Mouse (Mus musculus): ENCODE data around the gene Tbc1d10a. TPM values are rescaled to one million over a fixed set of nuclear protein-coding genes. Genes with fewer than 3 reads are reported as not detected.

Gene Tbc1d10a
- polyA plus RNA-seq, 1 experiment from 2014 or later: 34.0 TPM

DNA sequence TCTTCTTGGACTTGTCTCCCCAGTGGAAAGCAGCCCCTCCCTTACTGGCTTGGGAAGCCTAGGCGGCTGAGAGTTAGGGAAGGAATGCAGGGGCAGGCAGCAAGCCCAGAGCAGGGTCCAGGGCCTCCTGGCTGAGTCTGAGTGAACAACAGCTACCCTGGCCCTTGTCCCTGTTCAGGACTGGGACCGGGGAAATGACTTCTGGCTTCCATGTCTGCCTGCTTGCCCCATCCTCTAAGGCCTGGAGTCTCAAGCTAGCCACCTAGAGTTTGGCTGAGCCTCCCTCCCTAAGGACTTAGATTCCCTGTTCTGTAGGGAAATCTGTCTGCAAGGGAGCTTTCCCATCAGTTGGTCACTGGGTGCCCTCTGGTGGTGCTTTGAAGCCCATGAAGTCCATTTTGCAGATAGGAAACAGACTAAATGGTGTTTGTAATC is 32.7 kb downstream of the Tbc1d10a start:
- 17% methylated on average over 2 of the region's 2 CpGs for WGBS
- no peak for ATAC-seq
- no peaks in the 10 kb centered on the region for H3K27me3 ChIP-seq (replicated peaks; ENCODE audit: control insufficient read depth, insufficient read depth, low read length)

DNA sequence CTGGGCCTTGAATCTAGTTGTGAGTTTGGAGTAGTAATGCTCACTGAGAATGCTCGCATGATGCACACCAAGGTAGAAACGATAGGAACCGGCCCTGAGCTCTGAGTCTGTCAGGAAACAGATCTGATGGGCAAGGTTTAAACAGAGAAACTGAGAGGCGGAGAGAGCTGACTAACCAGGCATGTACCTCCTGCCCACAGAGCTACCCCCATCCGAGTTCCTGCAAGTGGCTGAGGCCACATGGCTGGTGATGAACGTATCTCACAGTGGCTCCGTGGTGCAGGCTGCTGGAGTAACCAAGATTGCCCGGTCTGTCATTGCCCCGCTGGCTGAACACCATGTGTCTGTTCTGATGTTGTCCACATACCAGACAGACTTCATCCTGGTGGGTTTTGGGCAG is 33.3 kb downstream of the Tbc1d10a start:
- peaks cover 9% of the 10 kb centered on the region; the same call in 1 of the 2 replicates for H3K4me1 ChIP-seq (ENCODE audit: control insufficient read depth, insufficient read depth, low read length)
- H3K4me3 ChIP-seq (ENCODE audit: low read length): no peak overlapping the region
- no peaks in the 10 kb centered on the region for H3K9me3 ChIP-seq (ENCODE audit: control insufficient read depth, low read length)
- 62% methylated on average over 9 of the region's 9 CpGs for WGBS
- H3K27me3 ChIP-seq (replicated peaks; ENCODE audit: control insufficient read depth, insufficient read depth, low read length): no peaks in the 10 kb centered on the region
- H3K36me3 ChIP-seq (ENCODE audit: control insufficient read depth, insufficient read depth, low read length): 0 out of 2 replicates have a peak, but pooled peaks cover 3% of the 10 kb centered on the region
- no peak overlapping the region for H3K27ac ChIP-seq (ENCODE audit: low read length)
- no peak overlapping the region for H3K4me2 ChIP-seq (ENCODE audit: low read depth, low read length)
- no peak for ATAC-seq
- H3K9ac ChIP-seq (ENCODE audit: low read depth, low read length): no peak overlapping the region

More for the DNA sequence above, 32.7 kb downstream of the Tbc1d10a start:
- no peak overlapping the region for H3K4me2 ChIP-seq (ENCODE audit: low read depth, low read length)
- no peaks in the 10 kb centered on the region for H3K9me3 ChIP-seq (ENCODE audit: control insufficient read depth, low read length)
- peaks cover 9% of the 10 kb centered on the region; the same call in 1 of the 2 replicates for H3K4me1 ChIP-seq (ENCODE audit: control insufficient read depth, insufficient read depth, low read length)
- H3K27ac ChIP-seq (ENCODE audit: low read length): no peak overlapping the region
- peaks cover 9% of the 10 kb centered on the region; the same call in 1 of the 2 replicates for H3K36me3 ChIP-seq (ENCODE audit: control insufficient read depth, insufficient read depth, low read length)
- H3K9ac ChIP-seq (ENCODE audit: low read depth, low read length): no peak overlapping the region
- no peak overlapping the region for H3K4me3 ChIP-seq (ENCODE audit: low read length)

DNA sequence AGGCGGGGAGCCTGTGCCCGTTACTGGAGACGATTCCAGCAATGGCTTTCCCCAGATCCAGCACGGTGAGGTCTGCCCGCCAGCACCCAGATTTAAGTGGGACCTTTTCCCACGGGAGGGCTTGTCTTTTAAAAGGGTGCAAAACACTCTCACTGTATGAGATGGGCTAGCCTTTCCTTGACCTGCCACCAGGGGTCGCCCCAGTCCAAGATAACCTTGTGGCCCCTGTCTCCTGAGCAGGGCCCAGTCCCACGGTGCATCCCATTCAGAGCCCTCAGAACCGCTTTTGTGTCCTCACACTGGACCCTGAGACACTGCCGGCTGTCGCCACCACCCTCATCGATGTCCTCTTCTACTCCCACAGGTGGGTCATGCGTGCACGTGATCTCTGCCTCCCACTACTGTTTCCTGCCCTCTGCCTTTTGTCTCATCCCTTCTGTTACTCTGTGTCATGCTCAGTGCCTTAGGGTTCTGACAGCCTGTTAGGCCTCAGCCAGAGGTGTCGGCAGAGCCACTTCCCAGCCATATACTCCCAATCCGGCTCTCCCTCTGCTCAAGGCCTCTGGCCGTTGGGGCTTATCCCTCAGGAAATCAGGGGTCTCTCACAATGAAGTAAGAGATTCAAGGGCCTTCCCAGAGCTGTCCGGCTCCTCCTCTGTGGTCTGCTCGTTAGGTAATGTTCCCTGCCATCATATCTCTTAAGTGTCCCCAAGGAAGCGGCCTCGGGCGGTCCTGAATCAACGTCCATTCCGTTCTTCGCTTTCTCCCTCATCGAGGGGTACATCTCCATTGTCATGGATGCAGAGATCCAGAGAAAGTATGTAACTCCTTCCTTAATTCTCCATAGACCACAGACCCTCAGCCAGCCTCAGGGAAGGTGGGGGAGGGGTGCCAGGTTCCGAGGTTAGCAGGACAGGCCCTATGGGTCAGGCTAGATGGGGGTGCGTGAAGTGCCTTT is 34.1 kb downstream of the Tbc1d10a start:
- Histone ChIP-seq H3K9ac (ENCODE audit: low read depth, low read length) (no peak overlapping the region), H3K36me3 (ENCODE audit: control insufficient read depth, insufficient read depth, low read length) (no peaks in the 10 kb centered on the region), H3K4me1 (ENCODE audit: control insufficient read depth, insufficient read depth, low read length) (peaks cover 9% of the 10 kb centered on the region; the same call in 1 of the 2 replicates), H3K9me3 (ENCODE audit: control insufficient read depth, low read length) (no peaks in the 10 kb centered on the region), H3K27me3 (replicated peaks; ENCODE audit: control insufficient read depth, insufficient read depth, low read length) (no peaks in the 10 kb centered on the region), H3K4me2 (ENCODE audit: low read depth, low read length) (no peak overlapping the region), H3K27ac (ENCODE audit: low read length) (no peak overlapping the region), H3K4me3 (ENCODE audit: low read length) (no peak overlapping the region)
- peak; percentile 17; the same call in 1 of the 2 replicates for ATAC-seq
- 55% methylated on average over 28 of the region's 28 CpGs for WGBS

DNA sequence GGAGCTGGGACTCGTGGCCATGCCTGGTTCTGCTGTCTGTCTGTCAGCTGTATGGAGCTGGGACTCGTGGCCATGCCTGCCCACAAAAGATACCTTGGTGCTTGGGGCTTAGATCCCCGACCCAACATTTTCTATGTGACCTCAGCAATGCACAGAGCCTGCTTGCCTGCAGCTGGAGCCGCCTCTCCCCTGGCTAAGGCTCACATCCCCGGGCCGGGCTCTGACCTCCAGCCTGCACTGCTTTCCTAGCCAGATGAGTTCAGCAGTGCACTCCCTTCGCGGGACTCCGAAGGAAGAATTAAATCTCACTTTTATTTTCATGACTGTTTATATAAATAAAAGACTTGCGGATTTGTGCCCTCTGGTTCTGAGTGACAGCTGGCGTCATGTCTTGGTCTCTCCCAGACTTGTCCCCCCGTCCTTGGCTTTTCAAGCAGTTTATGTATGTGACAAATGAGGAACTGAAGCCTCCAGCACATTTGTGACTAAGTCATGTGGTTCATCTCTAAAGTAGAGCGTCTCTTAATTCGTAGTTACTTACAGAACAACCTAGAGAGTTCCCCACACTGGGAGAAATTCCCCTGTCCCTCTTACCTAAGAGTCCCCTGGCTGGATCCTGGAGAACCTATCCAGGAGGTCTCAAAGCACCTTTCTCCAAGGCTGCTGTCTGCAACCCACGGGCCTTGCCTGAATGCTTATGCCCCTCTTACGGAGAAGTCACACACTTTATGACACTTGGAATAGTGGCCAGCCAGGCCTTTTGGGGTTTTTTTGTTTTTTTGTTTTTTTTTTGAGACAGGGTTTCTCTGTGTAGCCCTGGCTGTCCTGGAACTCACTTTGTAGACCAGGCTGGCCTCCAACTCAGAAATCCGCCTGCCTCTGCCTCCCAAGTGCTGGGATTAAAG is 35.7 kb downstream of the Tbc1d10a start:
- Histone ChIP-seq H3K27me3 (replicated peaks; ENCODE audit: control insufficient read depth, insufficient read depth, low read length) (no peaks in the 10 kb centered on the region), H3K4me1 (ENCODE audit: control insufficient read depth, insufficient read depth, low read length) (peaks cover 5% of the 10 kb centered on the region; the same call in 1 of the 2 replicates), H3K4me3 (ENCODE audit: low read length) (no peak overlapping the region), H3K36me3 (ENCODE audit: control insufficient read depth, insufficient read depth, low read length) (no peaks in the 10 kb centered on the region), H3K27ac (ENCODE audit: low read length) (no peak overlapping the region), H3K4me2 (ENCODE audit: low read depth, low read length) (no peak overlapping the region), H3K9me3 (ENCODE audit: control insufficient read depth, low read length) (no peaks in the 10 kb centered on the region), H3K9ac (ENCODE audit: low read depth, low read length) (no peak overlapping the region)
- 70% methylated on average over 17 of the region's 17 CpGs for WGBS
- no peak for ATAC-seq

DNA sequence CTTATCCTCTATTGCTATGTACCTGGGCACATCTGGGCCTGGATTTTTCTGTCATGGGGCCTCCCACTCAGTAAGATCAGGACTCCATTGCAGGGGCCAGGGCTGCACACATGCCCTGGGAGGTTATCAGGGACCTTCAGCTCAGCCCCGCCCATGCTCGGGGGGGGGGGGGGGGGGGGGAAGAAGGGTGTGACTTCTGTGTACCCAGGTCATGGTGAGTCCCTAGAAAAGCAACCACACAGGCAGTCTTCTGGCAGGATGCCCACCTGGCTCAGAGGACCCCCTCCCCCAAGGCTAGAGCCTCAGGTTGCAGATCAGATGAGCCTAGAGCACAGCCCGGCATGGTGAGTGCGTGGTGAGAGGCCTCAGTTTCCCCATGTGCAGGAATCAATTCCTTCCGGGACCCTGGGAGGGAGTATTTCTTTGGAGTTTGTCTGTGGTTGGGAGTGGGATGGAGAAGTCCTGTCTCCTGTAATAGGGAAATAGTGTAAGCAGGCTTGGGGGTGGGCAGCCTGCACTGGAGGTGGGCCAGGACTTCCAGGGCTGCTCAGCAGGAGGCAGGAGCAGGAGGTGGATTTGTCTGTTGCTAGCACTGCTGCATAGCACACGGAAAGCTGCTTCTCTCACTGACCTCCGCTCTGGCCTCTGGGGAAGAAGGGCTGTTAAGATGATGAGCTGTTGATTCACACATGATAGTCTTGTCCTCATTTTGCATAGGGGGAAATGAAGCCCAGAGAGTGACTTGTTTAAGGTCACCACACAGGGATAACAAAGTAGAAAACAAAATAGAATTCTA is 37.0 kb downstream of the Tbc1d10a start:
- peaks cover 5% of the 10 kb centered on the region; the same call in 1 of the 2 replicates for H3K4me1 ChIP-seq (ENCODE audit: control insufficient read depth, insufficient read depth, low read length)
- H3K9ac ChIP-seq (ENCODE audit: low read depth, low read length): no peak overlapping the region
- WGBS: 32% methylated on average over 7 of the region's 7 CpGs
- no peak overlapping the region for H3K4me3 ChIP-seq (ENCODE audit: low read length)
- no peak overlapping the region for H3K4me2 ChIP-seq (ENCODE audit: low read depth, low read length)
- no peak overlapping the region for H3K27ac ChIP-seq (ENCODE audit: low read length)
- H3K27me3 ChIP-seq (replicated peaks; ENCODE audit: control insufficient read depth, insufficient read depth, low read length): no peaks in the 10 kb centered on the region
- peak; percentile 67 for ATAC-seq
- no peaks in the 10 kb centered on the region for H3K9me3 ChIP-seq (ENCODE audit: control insufficient read depth, low read length)
- H3K36me3 ChIP-seq (ENCODE audit: control insufficient read depth, insufficient read depth, low read length): no peaks in the 10 kb centered on the region

DNA sequence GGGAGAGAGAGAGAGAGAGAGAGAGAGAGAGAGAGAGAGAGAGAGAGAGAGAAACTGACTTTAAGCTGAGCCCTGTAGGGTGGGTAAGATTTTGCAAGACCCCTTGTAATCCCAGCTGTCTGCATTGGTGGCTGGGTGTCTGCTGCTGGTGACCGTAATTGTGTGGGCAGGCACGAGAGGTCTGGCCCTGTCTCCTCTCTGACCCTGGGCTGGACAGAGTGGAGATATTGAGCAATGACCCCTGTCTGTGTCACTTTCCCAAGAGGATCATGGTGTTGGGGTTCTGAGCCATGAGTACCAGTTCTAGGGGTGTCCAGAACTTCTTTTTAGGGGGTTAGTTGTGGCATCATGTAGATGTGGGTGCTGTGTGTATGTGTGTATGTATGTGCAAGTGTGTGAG is 37.6 kb downstream of the Tbc1d10a start:
- no peak overlapping the region for H3K4me2 ChIP-seq (ENCODE audit: low read depth, low read length)
- H3K4me1 ChIP-seq (ENCODE audit: control insufficient read depth, insufficient read depth, low read length): peaks cover 5% of the 10 kb centered on the region; the same call in 1 of the 2 replicates
- H3K9ac ChIP-seq (ENCODE audit: low read depth, low read length): no peak overlapping the region
- H3K36me3 ChIP-seq (ENCODE audit: control insufficient read depth, insufficient read depth, low read length): no peaks in the 10 kb centered on the region
- 56% methylated on average over 2 of the region's 2 CpGs for WGBS
- H3K27ac ChIP-seq (ENCODE audit: low read length): no peak overlapping the region
- no peaks in the 10 kb centered on the region for H3K9me3 ChIP-seq (ENCODE audit: control insufficient read depth, low read length)
- no peak overlapping the region for H3K4me3 ChIP-seq (ENCODE audit: low read length)
- H3K27me3 ChIP-seq (replicated peaks; ENCODE audit: control insufficient read depth, insufficient read depth, low read length): no peaks in the 10 kb centered on the region
- no peak for ATAC-seq

DNA sequence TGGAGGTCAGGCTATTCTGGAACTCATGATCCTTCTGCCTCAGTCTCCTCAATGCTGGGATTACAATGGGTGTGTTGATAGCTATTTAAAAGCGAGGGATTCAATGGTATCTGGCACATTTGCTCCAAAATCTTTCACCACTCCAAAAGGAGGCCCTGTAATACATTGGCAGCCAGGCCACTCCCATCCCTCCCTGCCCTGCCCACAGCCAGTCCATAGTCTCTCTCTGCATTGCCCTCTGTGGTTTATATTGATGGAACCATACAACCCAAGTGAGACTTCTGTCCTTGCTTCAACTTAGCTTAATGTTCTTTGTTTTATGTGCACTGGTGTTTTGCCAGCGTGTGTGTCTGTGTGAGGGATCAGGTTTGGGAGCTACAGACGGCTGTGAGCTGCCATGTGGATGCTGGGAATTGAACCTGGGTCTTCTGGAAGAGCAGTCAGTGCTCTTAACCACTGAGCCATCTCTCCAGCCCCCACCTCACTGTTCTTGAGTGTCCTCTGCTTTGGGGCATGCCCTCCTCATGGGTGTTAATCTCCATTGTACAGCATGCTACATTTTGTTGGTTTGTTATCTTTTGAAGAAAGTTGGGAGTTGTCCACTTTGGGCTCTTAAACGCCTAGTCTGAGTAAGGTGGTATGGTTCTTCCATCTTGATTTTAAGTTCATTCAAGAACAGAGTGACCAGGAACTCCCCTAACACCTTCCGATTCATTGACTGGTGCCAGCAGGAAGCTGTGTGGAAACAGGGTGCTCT is 40.2 kb downstream of the Tbc1d10a start:
- WGBS: 75% methylated on average over 5 of the region's 5 CpGs

DNA sequence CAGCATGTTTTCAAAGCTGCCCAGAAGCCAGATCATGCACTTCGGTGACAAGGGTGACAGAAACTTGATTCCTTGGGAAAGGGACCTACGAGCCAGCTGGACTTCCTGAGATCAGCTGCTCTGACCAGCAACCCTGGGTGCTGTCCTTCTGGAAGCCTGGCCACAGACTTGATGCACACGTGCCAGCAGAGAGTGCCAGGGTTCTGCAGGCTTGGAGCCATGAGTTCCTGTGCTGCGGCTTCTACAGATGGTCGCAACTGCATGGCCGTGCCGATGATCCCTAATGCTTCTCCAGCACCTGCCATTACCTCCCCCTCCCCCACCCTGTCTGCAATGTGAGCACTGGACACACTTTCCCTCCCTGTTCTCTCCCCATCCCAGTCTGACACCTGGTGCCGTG is 41.9 kb downstream of the Tbc1d10a start:
- no peak overlapping the region for H3K27ac ChIP-seq (ENCODE audit: low read length)
- no peaks in the 10 kb centered on the region for H3K27me3 ChIP-seq (replicated peaks; ENCODE audit: control insufficient read depth, insufficient read depth, low read length)
- H3K4me2 ChIP-seq (ENCODE audit: low read depth, low read length): no peak overlapping the region
- peaks cover 5% of the 10 kb centered on the region; the same call in 1 of the 2 replicates for H3K4me1 ChIP-seq (ENCODE audit: control insufficient read depth, insufficient read depth, low read length)
- no peak overlapping the region for H3K4me3 ChIP-seq (ENCODE audit: low read length)
- no peaks in the 10 kb centered on the region for H3K36me3 ChIP-seq (ENCODE audit: control insufficient read depth, insufficient read depth, low read length)
- no peak overlapping the region for H3K9ac ChIP-seq (ENCODE audit: low read depth, low read length)
- H3K9me3 ChIP-seq (ENCODE audit: control insufficient read depth, low read length): no peaks in the 10 kb centered on the region
- no peak for ATAC-seq
- 53% methylated on average over 8 of the region's 8 CpGs for WGBS

More for the DNA sequence above, 40.2 kb downstream of the Tbc1d10a start:
- no peak overlapping the region for H3K4me2 ChIP-seq (ENCODE audit: low read depth, low read length)
- no peak overlapping the region for H3K27ac ChIP-seq (ENCODE audit: low read length)
- H3K9me3 ChIP-seq (ENCODE audit: control insufficient read depth, low read length): no peaks in the 10 kb centered on the region
- no peaks in the 10 kb centered on the region for H3K27me3 ChIP-seq (replicated peaks; ENCODE audit: control insufficient read depth, insufficient read depth, low read length)
- H3K4me3 ChIP-seq (ENCODE audit: low read length): no peak overlapping the region
- no peak for ATAC-seq
- H3K36me3 ChIP-seq (ENCODE audit: control insufficient read depth, insufficient read depth, low read length): no peaks in the 10 kb centered on the region
- H3K9ac ChIP-seq (ENCODE audit: low read depth, low read length): no peak overlapping the region
- H3K4me1 ChIP-seq (ENCODE audit: control insufficient read depth, insufficient read depth, low read length): peaks cover 5% of the 10 kb centered on the region; the same call in 1 of the 2 replicates
